Mouse (Mus musculus) hindbrain, postnatal 0 days (tissue): ENCODE measurements around the gene Nup210l. TPM values are rescaled to one million over a fixed set of nuclear protein-coding genes. Genes with fewer than 3 reads are reported as not detected.

Experiments used
- ATAC-seq: fragments of 200-750 bp; cut with Nextera tagmentation; 2 replicates; pipeline ENCODE4 v1.8.0; 2017; ENCODE audit warnings: mild to moderate bottlenecking, moderate TSS enrichment, moderate library complexity
- DNase-seq: peaks from one replicate; pipeline ENCODE4 v3.0.0-alpha.2; 2015; ENCODE audit warnings: low spot score
- H3K27ac ChIP-seq: fragments of 300-500 bp; sonication (generic); 2 replicates; pipeline ENCODE4 v1.5.1; 2014; ENCODE audit warnings: mild to moderate bottlenecking
- H3K27me3 ChIP-seq: fragments of 300-500 bp; sonication (generic); 2 replicates; pipeline ENCODE4 v1.6.1; 2014; ENCODE audit warnings: low read length, mixed read lengths; ENCODE audit not compliant: insufficient read depth
- H3K36me3 ChIP-seq: fragments of 300-500 bp; sonication (generic); 2 replicates; pipeline ENCODE4 v1.6.1; 2014; ENCODE audit warnings: low read length, mixed read lengths; ENCODE audit not compliant: insufficient read depth
- H3K4me1 ChIP-seq: fragments of 300-500 bp; sonication (generic); 2 replicates; pipeline ENCODE4 v1.6.1; 2014; ENCODE audit warnings: antibody characterized with exemption, low read length, mixed read lengths; ENCODE audit not compliant: insufficient read depth
- H3K4me2 ChIP-seq: fragments of 300-500 bp; sonication (generic); 2 replicates; pipeline ENCODE4 v1.6.1; 2014; ENCODE audit warnings: low read depth, mild to moderate bottlenecking, low read length, moderate library complexity, mixed read lengths
- H3K4me3 ChIP-seq: fragments of 300-500 bp; sonication (generic); 2 replicates; pipeline ENCODE4 v1.5.1; 2014; ENCODE audit warnings: low read length
- H3K9ac ChIP-seq: fragments of 300-500 bp; sonication (generic); replicated peaks from 2 replicates; pipeline ENCODE4 v1.6.1; 2014; ENCODE audit warnings: mild to moderate bottlenecking, low read length, moderate library complexity, mixed read lengths
- H3K9me3 ChIP-seq: fragments of 300-500 bp; sonication (generic); 2 replicates; pipeline ENCODE4 v1.6.1; 2016; ENCODE audit warnings: low read length, mixed read lengths
- CTCF ChIP-seq: IDR thresholded peaks from 2 replicates; pipeline ENCODE4 v1.5.1; 2016; ENCODE audit warnings: antibody characterized with exemption, control low read depth, low read depth
- WGBS: fragments of 180-500 bp; shearing (Covaris S2); extraction: QIAGEN DNeasy Blood & Tissue Kit; methylation state at CpG from one replicate; pipeline ENCODE4 v1.1.7; 2014; 5-methylcytosine and 5-hydroxymethylcytosine counted together
- polyA plus RNA-seq: library from polyadenylated mRNA; unstranded; fragments of >200 nt; fragmentation: Nextera tagmentation; extraction: Ambion mirVana; gene quantifications from 2 replicates; pipeline ENCODE4 v1.2.1, GENCODE M21; 2015
- total RNA-seq: library from RNA; depleted of rRNA; stranded (reverse); fragments of >200 nt; gene quantifications from 2 replicates; pipeline ENCODE4 v1.2.3, GENCODE M21; 2014

Nup210l gene
- total and polyA plus RNA-seq, 2 experiments from 2014 or later, result 0.11 to 0.52 TPM

GRCm38 (mm10) chr3:90213377-90213866 is 109.5 kb downstream of the Nup210l start, which contains the start of the genes Rps27 and Rab13:
TSS of gene Rps27 (minus strand) at chr3:90213651.
TSS of gene Rab13 (plus strand) at chr3:90213695.
- Histone ChIP-seq H3K27ac (peak within 1 kb of the TSS; percentile 95), H3K4me3 (peak within 1 kb of the TSS; percentile 94), H3K4me1 (peaks cover 15% of the 10 kb centered on the region), H3K9me3 (no peaks in the 10 kb centered on the region), H3K36me3 (peaks cover 20% of the 10 kb centered on the region; the same call in 1 of the 2 replicates), H3K4me2 (peak within 1 kb of the TSS; percentile 93), H3K9ac (peak within 1 kb of the TSS; percentile 92), H3K27me3 (no peaks in the 10 kb centered on the region)
- no peak for TF ChIP-seq CTCF
- whole genome bisulfite sequencing, result under 1% methylated on average over 42 of the region's 42 CpGs
- ATAC-seq (peak; percentile 96), DNase-seq (peak; percentile 97)

DNA sequence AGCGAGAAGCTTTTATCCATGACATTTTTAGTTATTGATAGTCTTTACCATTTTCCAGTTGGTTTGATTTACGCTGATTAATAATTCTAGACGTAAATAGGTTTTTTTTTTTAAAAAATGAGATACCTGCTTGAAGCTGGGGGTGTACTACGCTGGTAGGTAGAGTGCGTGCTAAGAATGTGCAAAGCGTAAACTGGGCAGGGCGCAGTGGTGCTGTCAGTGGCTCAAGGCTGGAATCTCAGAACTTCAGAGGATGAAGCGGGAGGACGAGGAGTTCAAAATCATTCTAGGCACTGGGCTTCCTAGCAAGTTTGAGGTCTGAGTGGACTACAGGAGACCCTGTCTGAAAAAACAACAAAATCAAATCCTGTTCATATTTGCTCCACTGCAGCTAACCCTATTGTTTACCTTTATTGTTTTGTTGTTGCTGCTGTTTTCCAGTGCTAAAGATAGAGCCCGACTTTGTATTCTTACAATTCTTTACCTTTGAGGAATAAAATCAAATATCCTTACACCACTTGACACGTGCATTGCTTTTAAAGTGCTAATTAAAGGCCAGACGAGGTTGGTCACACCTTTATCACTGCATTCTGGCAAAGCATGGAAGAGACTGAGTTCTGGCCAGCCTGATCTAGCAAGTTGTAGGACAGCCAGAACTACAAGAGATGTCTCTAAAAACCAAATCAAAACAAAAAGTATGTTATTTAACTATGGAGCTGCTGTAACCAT is 110.2 kb downstream of the Nup210l start:
- 10% methylated on average over 12 of the region's 12 CpGs for WGBS
- DNase-seq (peak; percentile 48), ATAC-seq (peak; percentile 43)
- H3K4me3 ChIP-seq, result peak overlapping the region; percentile 94
- peak overlapping the region; percentile 92; the same call in 1 of the 2 replicates for H3K9ac ChIP-seq
- peaks cover 15% of the 10 kb centered on the region; the same call in 1 of the 2 replicates for H3K36me3 ChIP-seq
- no peaks in the 10 kb centered on the region for H3K9me3 ChIP-seq
- TF ChIP-seq CTCF, result no peak
- peak overlapping the region; percentile 95 for H3K27ac ChIP-seq
- peaks cover 15% of the 10 kb centered on the region for H3K4me1 ChIP-seq
- peak overlapping the region; percentile 93 for H3K4me2 ChIP-seq
- H3K27me3 ChIP-seq, result no peaks in the 10 kb centered on the region

- no peak for ATAC-seq
- H3K36me3 ChIP-seq, result peaks cover 10% of the 10 kb centered on the region; the same call in 1 of the 2 replicates
- peaks cover 20% of the 10 kb centered on the region for H3K4me1 ChIP-seq
- no peaks in the 10 kb centered on the region for H3K27me3 ChIP-seq
- 45% methylated on average over 1 of the region's 1 CpGs for WGBS
- H3K9ac ChIP-seq, result no peak overlapping the region
- no peak for DNase-seq
- H3K27ac ChIP-seq, result no peak overlapping the region
- H3K4me2 ChIP-seq, result no peak overlapping the region
- no peak; the same call in 1 of the 2 replicates for TF ChIP-seq CTCF
- H3K9me3 ChIP-seq, result no peaks in the 10 kb centered on the region
- H3K4me3 ChIP-seq, result no peak overlapping the region
These were observed 112.0 kb downstream of the Nup210l start for GRCm38 (mm10) chr3:90215825-90216380.

DNA sequence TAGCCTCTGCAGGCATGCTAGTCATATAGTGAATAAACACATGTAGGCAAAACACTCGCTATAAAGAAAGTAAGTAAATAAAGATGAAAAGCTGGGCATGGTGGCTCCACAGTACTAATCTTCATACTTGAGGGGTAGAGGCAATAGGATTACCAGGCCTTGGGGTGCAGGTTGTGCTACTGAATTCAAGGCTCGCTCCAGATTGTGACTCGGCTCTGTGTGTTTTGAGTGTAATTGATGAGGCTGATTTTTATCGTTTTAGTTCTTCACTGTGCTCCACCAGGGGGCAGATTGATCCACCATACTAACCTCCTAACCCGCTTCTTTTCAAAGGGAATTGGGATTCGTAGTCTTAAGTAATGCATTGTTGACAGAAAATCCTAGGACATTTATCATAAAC is 116.2 kb downstream of the Nup210l start:
- DNase-seq (peak; percentile 81), ATAC-seq (peak; percentile 66; the same call in 1 of the 2 replicates)
- peak overlapping the region; percentile 42 for H3K4me3 ChIP-seq
- H3K27me3 ChIP-seq, result no peaks in the 10 kb centered on the region
- peak overlapping the region; percentile 68 for H3K27ac ChIP-seq
- peak overlapping the region; percentile 78 for H3K4me2 ChIP-seq
- no peaks in the 10 kb centered on the region for H3K36me3 ChIP-seq
- H3K9ac ChIP-seq, result peak overlapping the region; percentile 35
- peak; percentile 75 for TF ChIP-seq CTCF
- 12% methylated on average over 6 of the region's 6 CpGs for WGBS
- H3K4me1 ChIP-seq, result peaks cover 5% of the 10 kb centered on the region; the same call in 1 of the 2 replicates
- no peaks in the 10 kb centered on the region for H3K9me3 ChIP-seq

- H3K4me2 ChIP-seq, result peak overlapping the region; percentile 78
- H3K36me3 ChIP-seq, result no peaks in the 10 kb centered on the region
- peak overlapping the region; percentile 35 for H3K9ac ChIP-seq
- H3K4me1 ChIP-seq, result peaks cover 5% of the 10 kb centered on the region; the same call in 1 of the 2 replicates
- H3K27me3 ChIP-seq, result no peaks in the 10 kb centered on the region
- 0% methylated on average over 19 of the region's 20 CpGs for WGBS
- no peaks in the 10 kb centered on the region for H3K9me3 ChIP-seq
- TF ChIP-seq CTCF, result no peak
- ATAC-seq, result peak; percentile 75
- peak overlapping the region; percentile 68 for H3K27ac ChIP-seq
- peak overlapping the region; percentile 42 for H3K4me3 ChIP-seq
- peak; percentile 68 for DNase-seq
These were observed 116.6 kb downstream of the Nup210l start for GRCm38 (mm10) chr3:90220531-90220951.

DNA sequence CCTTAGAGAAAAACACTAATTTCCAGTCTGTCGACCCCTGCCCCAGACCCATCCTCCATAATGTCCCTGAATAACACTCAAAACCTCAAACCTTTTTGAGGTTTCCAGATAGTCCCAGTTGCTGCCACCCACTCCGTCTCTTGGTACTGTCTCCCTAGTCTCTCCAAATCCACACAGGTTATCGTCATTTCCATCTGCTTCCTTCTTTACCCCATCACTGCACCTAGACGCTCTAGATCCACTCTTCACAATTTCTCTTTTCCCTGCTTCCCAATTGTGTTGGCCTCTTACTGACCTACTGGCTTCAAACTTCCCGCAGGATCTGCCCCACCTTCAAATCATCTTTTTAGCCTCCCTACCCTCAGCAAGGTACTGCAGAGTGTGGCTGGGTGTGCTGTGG is 117.2 kb downstream of the Nup210l start:
- no peaks in the 10 kb centered on the region for H3K9me3 ChIP-seq
- no peak for ATAC-seq
- peak overlapping the region; percentile 42 for H3K4me3 ChIP-seq
- DNase-seq, result no peak
- no peaks in the 10 kb centered on the region for H3K36me3 ChIP-seq
- no peaks in the 10 kb centered on the region for H3K27me3 ChIP-seq
- peaks cover 5% of the 10 kb centered on the region; the same call in 1 of the 2 replicates for H3K4me1 ChIP-seq
- no peak for TF ChIP-seq CTCF
- H3K27ac ChIP-seq, result no peak overlapping the region
- 27% methylated on average over 5 of the region's 5 CpGs for WGBS
- H3K4me2 ChIP-seq, result peak overlapping the region; percentile 78
- peak overlapping the region; percentile 35 for H3K9ac ChIP-seq
